Mouse (Mus musculus) liver, embryonic 14.5 days (tissue): ENCODE data around the gene Dus3l. TPM values are rescaled to one million over a fixed set of nuclear protein-coding genes. Genes with fewer than 3 reads are reported as not detected.

Experiments
- ATAC-seq: fragments of 200-750 bp; cut with Nextera tagmentation; 2 replicates; pipeline ENCODE4 v1.8.0; 2017; ENCODE audit warnings: moderate number of reproducible peaks, mild to moderate bottlenecking, moderate library complexity; ENCODE audit not compliant: insufficient read depth
- DNase-seq, 3 experiments: peaks; one replicate each; pipeline ENCODE4 v3.0.0-alpha.2; 2012 to 2013; ENCODE audit warnings: low read depth in 3 of 3, low spot score in 3 of 3
- H3K27ac ChIP-seq: fragments of 300-500 bp; sonication (generic); 2 replicates; pipeline ENCODE4 v1.5.1; 2014; ENCODE audit warnings: moderate library complexity, mild to moderate bottlenecking, control low read depth, inconsistent platforms
- H3K27me3 ChIP-seq: fragments of 300-500 bp; sonication (generic); 2 replicates; pipeline ENCODE4 v1.6.1; 2014; ENCODE audit warnings: mild to moderate bottlenecking, low read length, moderate library complexity; ENCODE audit not compliant: control insufficient read depth, insufficient read depth
- H3K36me3 ChIP-seq: fragments of 300-500 bp; sonication (generic); replicated peaks from 2 replicates; pipeline ENCODE4 v1.6.1; 2014; ENCODE audit warnings: low read depth; ENCODE audit not compliant: control insufficient read depth, insufficient read depth
- H3K4me1 ChIP-seq, 2 experiments: fragments of 200-500 bp in 1 of 2; fragments of 300-500 bp in 1 of 2; sonication (generic) in 1 of 2; replicated peaks; 2 replicates each; pipeline ENCODE4 v1.6.1; 2012 to 2014; ENCODE audit warnings: antibody characterized with exemption in 1 of 2, inconsistent platforms in 1 of 2, low read length in 1 of 2; ENCODE audit not compliant: control insufficient read depth in 2 of 2, insufficient read depth in 2 of 2
- H3K4me2 ChIP-seq: fragments of 300-500 bp; sonication (generic); 2 replicates; pipeline ENCODE4 v1.6.1; 2014; ENCODE audit warnings: low read depth, mild to moderate bottlenecking, control low read depth, moderate library complexity
- H3K4me3 ChIP-seq, 2 experiments: fragments of 200-500 bp in 1 of 2; fragments of 300-500 bp in 1 of 2; sonication (generic) in 1 of 2; 2 replicates each; pipeline ENCODE4 v1.5.1; 2012 to 2014; ENCODE audit warnings: low read depth in 2 of 2, low read length in 2 of 2, mild to moderate bottlenecking in 2 of 2, control low read depth in 1 of 2, inconsistent platforms in 1 of 2, moderate library complexity in 1 of 2; ENCODE audit not compliant: insufficient read depth in 1 of 2
- H3K9ac ChIP-seq: fragments of 300-500 bp; sonication (generic); replicated peaks from 2 replicates; pipeline ENCODE4 v1.6.1; 2014; ENCODE audit warnings: mild to moderate bottlenecking, control low read depth, moderate library complexity
- H3K9me3 ChIP-seq: fragments of 300-500 bp; sonication (generic); 2 replicates; pipeline ENCODE4 v1.6.1; 2016; ENCODE audit warnings: low read length, mixed read lengths; ENCODE audit not compliant: control insufficient read depth
- CTCF ChIP-seq: IDR thresholded peaks from 2 replicates; pipeline ENCODE4 v1.5.1; 2016; ENCODE audit warnings: antibody characterized with exemption, low read depth, control low read depth
- EP300 ChIP-seq: IDR thresholded peaks from 2 replicates; pipeline ENCODE4 v1.6.1; 2016; ENCODE audit warnings: antibody characterized with exemption, low read depth
- WGBS: fragments of 180-500 bp; shearing (Covaris S2); extraction: QIAGEN DNeasy Blood & Tissue Kit; methylation state at CpG from one replicate; pipeline ENCODE4 v1.1.7; 2014; ENCODE audit not compliant: insufficient replicate concordance; 5-methylcytosine and 5-hydroxymethylcytosine counted together
- polyA plus RNA-seq, 2 experiments: library from polyadenylated mRNA; depleted of rRNA in 1 of 2; stranded (reverse) in 1 of 2; unstranded in 1 of 2; fragments of >200 nt; fragmentation: Nextera tagmentation in 1 of 2; extraction: Ambion mirVana in 1 of 2; gene quantifications; 2 replicates each; pipeline versions ENCODE4 v1.2.1 to v1.2.3; 2012 to 2014

The Dus3l gene
- polyA plus RNA-seq, 2 experiments = 9.5 to 18.1 TPM

DNA sequence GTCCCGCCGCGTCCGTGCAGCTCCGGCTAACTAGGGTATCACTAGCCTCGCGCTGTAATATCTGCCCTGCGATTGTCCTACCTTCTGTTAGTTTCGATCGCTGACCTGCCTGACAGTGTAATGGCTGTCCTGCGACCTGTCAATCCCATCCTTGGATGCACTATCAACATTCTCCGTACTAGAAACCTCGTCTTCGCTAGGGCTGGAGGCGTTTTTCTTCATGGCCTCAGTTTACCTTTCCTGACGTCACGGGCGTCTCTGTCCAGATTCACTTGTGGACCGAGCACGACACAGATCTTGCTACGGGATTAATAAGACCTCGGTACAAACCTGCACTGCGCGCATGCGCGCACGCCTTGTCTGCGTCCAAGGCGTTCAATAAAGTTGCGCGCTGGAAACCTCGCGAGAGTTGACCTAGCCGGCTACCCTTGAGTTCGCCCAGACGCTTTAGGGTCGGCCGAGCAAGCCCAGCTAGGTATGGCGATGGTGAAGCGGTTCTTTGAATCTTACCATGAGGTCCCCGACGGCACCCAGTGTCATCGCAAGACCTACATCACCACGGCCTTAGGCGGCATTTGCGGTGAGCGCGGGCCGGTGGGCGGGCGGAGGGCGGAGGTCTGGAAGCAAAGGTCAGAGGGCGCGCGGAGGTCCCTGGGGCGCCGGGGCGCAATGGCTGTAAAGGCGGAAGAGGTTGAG, 47.0 kb upstream of the Dus3l start, which contains the start of the genes Ndufa11 and Vmac:
Ndufa11 (plus strand) TSS at position 405 of the 696 bp plus-strand sequence.
Vmac (minus strand) TSS at position 660 of the 696 bp plus-strand sequence.
- DNase-seq = peak; percentile 95 to 96 (median 95)
- Histone ChIP-seq H3K9me3 (no peaks in the 10 kb centered on the region), H3K9ac (peak within 1 kb of the TSS; percentile 80), H3K4me3 (peak within 1 kb of the TSS; percentile 67 to 86), H3K27me3 (no peaks in the 10 kb centered on the region), H3K27ac (peak within 1 kb of the TSS; percentile 83), H3K4me2 (peak within 1 kb of the TSS; percentile 86), H3K36me3 (peaks cover 5% of the 10 kb centered on the region), H3K4me1 (peaks cover 5 to 9% of the 10 kb centered on the region in 2 experiments; a peak in 3 of 4 replicates)
- peak; percentile 74 for ATAC-seq
- under 1% methylated on average over 59 of the region's 59 CpGs for WGBS
- TF ChIP-seq CTCF (no peak), EP300 (peak; percentile 78)

DNA sequence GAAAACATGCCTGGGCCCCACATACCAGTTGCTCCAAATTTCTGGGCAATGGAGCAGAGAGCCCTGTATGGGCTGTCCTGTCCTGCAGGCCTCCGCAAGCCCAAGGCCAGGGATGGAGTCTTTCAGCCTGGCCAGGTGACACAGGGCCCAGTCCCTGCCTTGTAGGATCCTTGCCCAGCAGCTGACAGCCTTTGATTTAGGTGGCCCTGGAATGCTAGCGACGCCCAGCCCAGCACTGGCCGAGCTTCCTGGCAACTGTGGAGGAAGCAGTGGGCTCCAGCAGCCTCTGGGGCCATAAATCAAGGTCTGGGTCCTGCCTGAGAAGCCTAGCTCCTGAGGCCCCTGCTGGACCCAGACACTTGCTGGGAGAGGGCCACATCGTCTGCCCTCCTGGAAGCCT, 42.1 kb upstream of the Dus3l start:
- WGBS = 73% methylated on average over 5 of the region's 5 CpGs
- H3K9me3 ChIP-seq = no peaks in the 10 kb centered on the region
- H3K4me1 ChIP-seq = peaks cover 6 to 8% of the 10 kb centered on the region in 2 experiments; a peak in 3 of 4 replicates
- no peak for DNase-seq
- TF ChIP-seq EP300 (no peak), CTCF (no peak)
- H3K27ac ChIP-seq = no peak overlapping the region
- no peak for ATAC-seq
- H3K9ac ChIP-seq = no peak overlapping the region
- H3K36me3 ChIP-seq = peaks cover 4% of the 10 kb centered on the region; the same call in 1 of the 2 replicates
- H3K4me2 ChIP-seq = no peak overlapping the region
- no peak overlapping the region for H3K4me3 ChIP-seq
- H3K27me3 ChIP-seq = no peaks in the 10 kb centered on the region

DNA sequence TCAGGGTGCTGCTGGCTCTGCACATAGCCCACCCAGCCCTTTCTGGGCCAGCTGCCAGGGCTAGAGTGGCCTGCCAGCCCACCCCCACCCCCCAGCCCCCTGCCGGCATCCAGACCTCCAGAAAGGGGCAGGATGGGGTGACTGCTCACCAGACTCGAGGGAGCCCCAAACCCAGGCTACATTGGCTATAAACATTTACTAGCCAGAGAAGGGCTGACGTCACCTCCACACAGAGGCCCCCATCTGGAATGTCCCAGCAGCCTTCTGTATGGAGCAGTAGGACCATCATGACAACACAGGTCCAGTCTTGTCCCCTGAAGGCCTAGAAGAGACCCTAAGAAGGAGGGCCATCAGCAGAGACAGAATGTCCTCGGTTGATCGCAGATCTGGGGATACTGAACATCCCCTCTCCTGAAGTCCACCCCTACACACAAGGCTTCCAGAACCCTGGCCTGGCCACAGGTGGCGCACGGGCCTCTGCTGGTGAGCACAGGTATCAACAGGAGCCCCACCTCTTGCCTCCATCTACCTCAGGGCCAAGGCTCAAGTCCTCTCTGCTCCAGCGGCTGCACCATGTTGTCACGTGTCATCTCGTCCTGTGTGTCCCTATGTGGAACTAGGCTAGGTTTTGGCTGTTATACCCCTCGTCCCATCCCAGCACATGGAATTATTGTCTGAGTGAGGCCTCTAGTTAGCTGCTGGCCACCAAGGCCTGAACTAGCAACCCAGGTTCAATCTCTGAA, 41.0 kb upstream of the Dus3l start:
- Histone ChIP-seq H3K27ac (no peak overlapping the region), H3K4me1 (peaks cover 11% of the 10 kb centered on the region in 2 experiments), H3K36me3 (peaks cover 4% of the 10 kb centered on the region; the same call in 1 of the 2 replicates), H3K9me3 (no peaks in the 10 kb centered on the region), H3K27me3 (no peaks in the 10 kb centered on the region; the same call in 1 of the 2 replicates), H3K4me2 (no peak overlapping the region), H3K4me3 (no peak overlapping the region), H3K9ac (no peak overlapping the region)
- WGBS = 81% methylated on average over 11 of the region's 11 CpGs
- no peak for ATAC-seq
- TF ChIP-seq EP300 (no peak), CTCF (peak; percentile 32; the same call in 1 of the 2 replicates)
- no peak for DNase-seq

DNA sequence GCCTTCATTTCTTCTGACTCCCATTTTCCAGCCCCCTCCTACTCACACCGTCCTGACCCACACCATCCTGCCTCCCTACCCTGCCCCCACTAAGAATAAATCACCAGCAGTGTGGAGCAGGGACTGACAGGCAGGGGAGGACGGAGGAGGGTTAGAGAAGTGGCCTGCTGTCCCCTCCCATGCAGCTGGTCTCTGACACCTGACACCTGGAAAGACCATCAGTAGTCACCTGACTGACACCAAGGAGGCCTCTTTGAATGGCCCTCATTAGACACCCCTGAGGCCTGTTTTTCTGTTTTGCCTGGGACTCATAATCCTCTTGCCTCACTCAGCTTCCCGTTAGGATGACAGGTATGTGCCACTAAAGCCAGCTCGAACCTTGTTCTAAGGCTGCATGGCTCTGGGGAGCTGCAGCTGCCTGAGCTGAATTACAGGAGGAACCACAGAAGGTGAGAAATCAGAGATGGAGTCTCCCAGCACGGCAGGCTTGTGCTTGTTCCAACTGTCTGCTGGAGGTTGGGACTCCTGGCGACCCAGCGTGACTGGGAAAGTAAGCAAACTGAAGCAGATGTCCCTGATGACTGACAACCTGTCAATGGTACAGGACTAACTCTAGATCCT, 37.4 kb upstream of the Dus3l start:
- ATAC-seq (no peak; the same call in 1 of the 2 replicates), DNase-seq (no peak)
- no peak overlapping the region for H3K4me3 ChIP-seq
- TF ChIP-seq CTCF = no peak
- TF ChIP-seq EP300 = no peak
- no peaks in the 10 kb centered on the region; the same call in 1 of the 2 replicates for H3K27me3 ChIP-seq
- peaks cover under 1% of the 10 kb centered on the region; the same call in 1 of the 2 replicates for H3K36me3 ChIP-seq
- peaks cover 8 to 9% of the 10 kb centered on the region in 2 experiments for H3K4me1 ChIP-seq
- no peaks in the 10 kb centered on the region for H3K9me3 ChIP-seq
- H3K9ac ChIP-seq = no peak overlapping the region
- 29% methylated on average over 7 of the region's 7 CpGs for WGBS
- no peak overlapping the region for H3K4me2 ChIP-seq
- no peak overlapping the region for H3K27ac ChIP-seq
